24 mouse cellular contexts compared by ENCODE assay signal in genomic region chr10:80252011-80252410, GRCm38 (mm10). TPM values are rescaled to one million over a fixed set of nuclear protein-coding genes. Genes with fewer than 3 reads are reported as not detected.
DNase-seq lines count a peak whose midpoint lies in the region; ATAC-seq and TF ChIP-seq lines count a peak whose summit lies in the region.
"Had no signal": no experiment of that assay in that cellular context is flagged by ENCODE, and none has a peak within 500 bp of the region (broad histone marks: within the 10 kb centered on the region; RNA-seq: fewer than 3 reads in every experiment).

No protein-coding gene starts in this region.

- ATAC-seq in heart, embryonic 12.5 days (ENCODE audit: insufficient number of reproducible peaks, low FRiP score), result no peak
- ATAC-seq in hindbrain, embryonic 13.5 days (ENCODE audit: low FRiP score), result no peak
- ATAC-seq in neural tube, embryonic 15.5 days (ENCODE audit: low FRiP score), result no peak
- ATAC-seq: activated CD4-positive, CD25-positive, alpha-beta regulatory T cell, adult 4 months; forebrain, embryonic 15.5 days; intestine, postnatal 0 days had no signal

- H3K4me3 ChIP-seq in gastrocnemius, adult 2 months, result peak overlapping the region; percentile 91
- no peak overlapping the region for H3K4me3 ChIP-seq in heart, embryonic 12.5 days
- H3K4me3 ChIP-seq in hindbrain, embryonic 13.5 days, result no peak overlapping the region
- H3K4me3 ChIP-seq in hindbrain, embryonic 10.5 days, result no peak overlapping the region
- no peak overlapping the region for H3K4me3 ChIP-seq in neural tube, embryonic 15.5 days (replicated peaks)
- H3K4me3 ChIP-seq: embryonic facial prominence, embryonic 13.5 days; erythroblast, embryonic 14.5 days; forebrain, embryonic 12.5 days; forebrain, embryonic 15.5 days; heart, embryonic 15.5 days; hindbrain, embryonic 15.5 days had no signal

- H3K9ac ChIP-seq in heart, embryonic 12.5 days, result peak overlapping the region; percentile 18; the same call in 1 of the 2 replicates
- H3K9ac ChIP-seq in hindbrain, embryonic 13.5 days, result peak overlapping the region; percentile 49; the same call in 1 of the 2 replicates
- 0 out of 2 replicates have a peak overlapping the region, but pooled peaks have one; percentile 11 for H3K9ac ChIP-seq in neural tube, embryonic 15.5 days (replicated peaks)
- H3K9ac ChIP-seq: embryonic facial prominence, embryonic 13.5 days; forebrain, embryonic 12.5 days; heart, embryonic 15.5 days; hindbrain, embryonic 15.5 days had no signal

- H3K36me3 ChIP-seq in heart, embryonic 12.5 days, result peaks cover 51% of the 10 kb centered on the region
- peaks cover 44% of the 10 kb centered on the region for H3K36me3 ChIP-seq in hindbrain, embryonic 13.5 days
- H3K36me3 ChIP-seq in hindbrain, embryonic 10.5 days, result peaks cover 51% of the 10 kb centered on the region
- H3K36me3 ChIP-seq in neural tube, embryonic 15.5 days, result peaks cover 43% of the 10 kb centered on the region

- no peak overlapping the region for H3K4me2 ChIP-seq in heart, embryonic 12.5 days
- no peak overlapping the region for H3K4me2 ChIP-seq in hindbrain, embryonic 13.5 days
- no peak overlapping the region for H3K4me2 ChIP-seq in neural tube, embryonic 15.5 days
- H3K4me2 ChIP-seq: embryonic facial prominence, embryonic 13.5 days; forebrain, embryonic 12.5 days; forebrain, embryonic 15.5 days; heart, embryonic 15.5 days; hindbrain, embryonic 15.5 days had no signal

- TF ChIP-seq CTCF in gastrocnemius, adult 2 months (IDR thresholded peaks at IDR 0.05), result no peak

- H3K27me3 ChIP-seq in heart, embryonic 12.5 days (replicated peaks), result no peaks in the 10 kb centered on the region
- H3K27me3 ChIP-seq in hindbrain, embryonic 13.5 days, result no peaks in the 10 kb centered on the region
- no peaks in the 10 kb centered on the region for H3K27me3 ChIP-seq in hindbrain, embryonic 10.5 days (ENCODE audit: insufficient read depth, poor library complexity, severe bottlenecking)
- H3K27me3 ChIP-seq in neural tube, embryonic 15.5 days (replicated peaks), result no peaks in the 10 kb centered on the region
- H3K27me3 ChIP-seq: embryonic facial prominence, embryonic 13.5 days; forebrain, embryonic 12.5 days; forebrain, embryonic 15.5 days; heart, embryonic 15.5 days; hindbrain, embryonic 15.5 days had no signal

- intact Hi-C loops in gastrocnemius, adult 2 months (cut with DNase I), result no loop called here
- intact Hi-C loops in gastrocnemius, postnatal 36 days (cut with DNase I), result no loop called here

- H3K4me1 ChIP-seq in heart, embryonic 12.5 days (replicated peaks), result peaks cover 33% of the 10 kb centered on the region
- H3K4me1 ChIP-seq in hindbrain, embryonic 13.5 days (replicated peaks), result peaks cover 31% of the 10 kb centered on the region
- H3K4me1 ChIP-seq in hindbrain, embryonic 10.5 days (replicated peaks), result peaks cover 34% of the 10 kb centered on the region
- peaks cover 37% of the 10 kb centered on the region for H3K4me1 ChIP-seq in neural tube, embryonic 15.5 days

- no peaks in the 10 kb centered on the region for H3K9me3 ChIP-seq in heart, embryonic 12.5 days (replicated peaks)
- no peaks in the 10 kb centered on the region for H3K9me3 ChIP-seq in hindbrain, embryonic 13.5 days
- H3K9me3 ChIP-seq in hindbrain, embryonic 10.5 days, result no peaks in the 10 kb centered on the region
- no peaks in the 10 kb centered on the region for H3K9me3 ChIP-seq in neural tube, embryonic 15.5 days (replicated peaks)
- H3K9me3 ChIP-seq: embryonic facial prominence, embryonic 10.5 days; embryonic facial prominence, embryonic 13.5 days; forebrain, embryonic 12.5 days; forebrain, embryonic 15.5 days; heart, embryonic 15.5 days; hindbrain, embryonic 15.5 days had no signal

- peak overlapping the region; percentile 100 for H3K27ac ChIP-seq in gastrocnemius, adult 2 months
- no peak overlapping the region for H3K27ac ChIP-seq in heart, embryonic 12.5 days (ENCODE audit: poor library complexity, severe bottlenecking)
- no peak overlapping the region for H3K27ac ChIP-seq in hindbrain, embryonic 13.5 days
- no peak overlapping the region for H3K27ac ChIP-seq in hindbrain, embryonic 10.5 days
- no peak overlapping the region for H3K27ac ChIP-seq in neural tube, embryonic 15.5 days (replicated peaks)
- H3K27ac ChIP-seq: embryonic facial prominence, embryonic 10.5 days; embryonic facial prominence, embryonic 13.5 days; forebrain, embryonic 12.5 days; forebrain, embryonic 15.5 days; heart, embryonic 15.5 days; hindbrain, embryonic 15.5 days had no signal

- DNase-seq in gastrocnemius, adult 2 months, result no peak
- no peak for DNase-seq in gastrocnemius, postnatal 36 days
- no peak for DNase-seq in heart, adult 18-20 months
- no peak for DNase-seq in hindbrain, embryonic 10.5 days (ENCODE audit: low spot score)
- DNase-seq: adrenal gland, adult 8-10 months; adrenal gland, postnatal 25 days; cerebellum, adult 8-10 months; cerebellum, postnatal 10 days; cerebellum, postnatal 36 days; embryo, embryonic 11 days; gastrocnemius, postnatal 10 days; heart, postnatal 36 days had no signal

RNA-seq across cellular contexts. Expression of gene Ndufs7, which starts 3.1 kb away (rescaled TPM):
- total RNA-seq in gastrocnemius, adult 2 months (2021), result 100 to 1,000 TPM; 496 to 663 TPM
- 100 to 1,000 TPM; 516 to 553 TPM for total RNA-seq in gastrocnemius, postnatal 36 days (2021)
- 438 and 454 TPM in 2 replicates for polyA plus RNA-seq in heart, embryonic 12.5 days (2016; fragmentation: Nextera tagmentation; extraction: Ambion mirVana)
- 1,000 to 10,000 TPM; 1,019 to 1,055 TPM for total RNA-seq in heart, adult 18-20 months (2021)
- 253 and 263 TPM in 2 replicates for polyA plus RNA-seq in hindbrain, embryonic 13.5 days (2015; fragmentation: Nextera tagmentation; extraction: Ambion mirVana)
- 303 and 313 TPM in 2 replicates for polyA plus RNA-seq in hindbrain, embryonic 10.5 days (2016; fragmentation: Nextera tagmentation; extraction: Ambion mirVana)
- polyA plus RNA-seq in neural tube, embryonic 15.5 days (2015; fragmentation: Nextera tagmentation; extraction: Ambion mirVana), result 353 and 368 TPM in 2 replicates

RNA-seq across cellular contexts. Expression of gene Gamt, which starts 8.8 kb away (rescaled TPM):
- 10 to 100 TPM; 14.0 to 28.5 TPM for total RNA-seq in gastrocnemius, adult 2 months (2021)
- total RNA-seq in gastrocnemius, postnatal 36 days (2021), result 10 to 100 TPM; 35.1 to 59.8 TPM
- 55.5 and 58.9 TPM in 2 replicates for polyA plus RNA-seq in heart, embryonic 12.5 days (2016; fragmentation: Nextera tagmentation; extraction: Ambion mirVana)
- 10 to 100 TPM in 1 of 2 experiments, 1 to 10 TPM in 1; 8.9 to 14.8 TPM for total RNA-seq in heart, adult 18-20 months (2021)
- polyA plus RNA-seq in hindbrain, embryonic 13.5 days (2015; fragmentation: Nextera tagmentation; extraction: Ambion mirVana), result 22.3 and 24.9 TPM in 2 replicates
- polyA plus RNA-seq in hindbrain, embryonic 10.5 days (2016; fragmentation: Nextera tagmentation; extraction: Ambion mirVana), result 38.3 and 45.1 TPM in 2 replicates
- polyA plus RNA-seq in neural tube, embryonic 15.5 days (2015; fragmentation: Nextera tagmentation; extraction: Ambion mirVana), result 27.9 and 34.6 TPM in 2 replicates

RNA-seq across cellular contexts. Expression of gene Dazap1, which starts 9.3 kb away (rescaled TPM):
- total RNA-seq in gastrocnemius, adult 2 months (2021), result 10 to 100 TPM; 34.2 to 38.4 TPM
- total RNA-seq in gastrocnemius, postnatal 36 days (2021), result 10 to 100 TPM; 30.0 to 40.4 TPM
- 37.4 and 41.9 TPM in 2 replicates for polyA plus RNA-seq in heart, embryonic 12.5 days (2016; fragmentation: Nextera tagmentation; extraction: Ambion mirVana)
- 10 to 100 TPM; 46.9 to 58.8 TPM for total RNA-seq in heart, adult 18-20 months (2021)
- 61.6 and 66.2 TPM in 2 replicates for polyA plus RNA-seq in hindbrain, embryonic 13.5 days (2015; fragmentation: Nextera tagmentation; extraction: Ambion mirVana)
- 51.0 and 51.2 TPM in 2 replicates for polyA plus RNA-seq in hindbrain, embryonic 10.5 days (2016; fragmentation: Nextera tagmentation; extraction: Ambion mirVana)
- polyA plus RNA-seq in neural tube, embryonic 15.5 days (2015; fragmentation: Nextera tagmentation; extraction: Ambion mirVana), result 48.6 and 50.4 TPM in 2 replicates

RNA-seq across cellular contexts. Expression of gene Mum1, which starts 25.8 kb away (rescaled TPM):
- total RNA-seq in gastrocnemius, adult 2 months (2021), result 10 to 100 TPM; 12.2 to 19.2 TPM
- total RNA-seq in gastrocnemius, postnatal 36 days (2021), result 10 to 100 TPM; 12.3 to 14.3 TPM
- 43.0 and 45.9 TPM in 2 replicates for polyA plus RNA-seq in heart, embryonic 12.5 days (2016; fragmentation: Nextera tagmentation; extraction: Ambion mirVana)
- total RNA-seq in heart, adult 18-20 months (2021), result 10 to 100 TPM; 11.4 to 14.2 TPM
- polyA plus RNA-seq in hindbrain, embryonic 13.5 days (2015; fragmentation: Nextera tagmentation; extraction: Ambion mirVana), result 47.3 and 49.9 TPM in 2 replicates
- polyA plus RNA-seq in hindbrain, embryonic 10.5 days (2016; fragmentation: Nextera tagmentation; extraction: Ambion mirVana), result 63.6 and 102 TPM in 2 replicates
- polyA plus RNA-seq in neural tube, embryonic 15.5 days (2015; fragmentation: Nextera tagmentation; extraction: Ambion mirVana), result 46.8 and 49.6 TPM in 2 replicates

RNA-seq across cellular contexts. Expression of gene Rps15, which starts 40.2 kb away (rescaled TPM):
- 100 to 1,000 TPM; 634 to 773 TPM for total RNA-seq in gastrocnemius, adult 2 months (2021)
- 100 to 1,000 TPM; 529 to 644 TPM for total RNA-seq in gastrocnemius, postnatal 36 days (2021)
- polyA plus RNA-seq in heart, embryonic 12.5 days (2016; fragmentation: Nextera tagmentation; extraction: Ambion mirVana), result 577 and 591 TPM in 2 replicates
- 100 to 1,000 TPM; 745 to 872 TPM for total RNA-seq in heart, adult 18-20 months (2021)
- 583 and 598 TPM in 2 replicates for polyA plus RNA-seq in hindbrain, embryonic 13.5 days (2015; fragmentation: Nextera tagmentation; extraction: Ambion mirVana)
- polyA plus RNA-seq in hindbrain, embryonic 10.5 days (2016; fragmentation: Nextera tagmentation; extraction: Ambion mirVana), result 971 and 1,039 TPM in 2 replicates
- 544 and 638 TPM in 2 replicates for polyA plus RNA-seq in neural tube, embryonic 15.5 days (2015; fragmentation: Nextera tagmentation; extraction: Ambion mirVana)
